Mouse (Mus musculus): ENCODE results near the gene Copb1.
"Not testable (repeated sequence)": the region's sequence is repeated elsewhere in the genome, so short reads cannot be mapped to it uniquely, and the experiment has no call there.

Gene Copb1

GRCm38 (mm10) chr7:114220433-114220832 lies 34.1 kb downstream of the Copb1 start:
- no peak for DNase-seq (ENCODE audit: low spot score in 2 of 2)

GRCm38 (mm10) chr7:114216908-114217307 lies 37.6 kb downstream of the Copb1 start:
- DNase-seq (ENCODE audit: low spot score in 2 of 2), result no peak

GRCm38 (mm10) chr7:114214385-114214784 lies 40.1 kb downstream of the Copb1 start:
- no peak for DNase-seq (ENCODE audit: low spot score in 2 of 2)

GRCm38 (mm10) chr7:114213537-114213936 lies 41.0 kb downstream of the Copb1 start:
- DNase-seq (ENCODE audit: low spot score in 2 of 2), result peak in 1 of 2 experiments; percentile 37

GRCm38 (mm10) chr7:114210618-114211017 lies 43.9 kb downstream of the Copb1 start:
- no peak for DNase-seq (ENCODE audit: low spot score in 2 of 2)

GRCm38 (mm10) chr7:114209841-114210240 lies 44.7 kb downstream of the Copb1 start:
- DNase-seq (ENCODE audit: low spot score in 2 of 2), result no peak

- DNase-seq (ENCODE audit: low spot score in 2 of 2), result no peak
These were observed 50.8 kb downstream of the Copb1 start for GRCm38 (mm10) chr7:114203491-114204359.

- DNase-seq (ENCODE audit: low spot score in 2 of 2), result no peak
These were observed 51.5 kb downstream of the Copb1 start for GRCm38 (mm10) chr7:114202972-114203404.

- no peak for DNase-seq (ENCODE audit: low spot score in 2 of 2)
These were observed 53.9 kb downstream of the Copb1 start for GRCm38 (mm10) chr7:114200651-114201050.

GRCm38 (mm10) chr7:114199428-114200110 lies 54.9 kb downstream of the Copb1 start:
- no peak for DNase-seq (ENCODE audit: low spot score in 2 of 2)

GRCm38 (mm10) chr7:114198252-114198651 lies 56.3 kb downstream of the Copb1 start:
- DNase-seq (ENCODE audit: low spot score in 2 of 2), result no peak

- DNase-seq (ENCODE audit: low spot score in 2 of 2), result not testable (repeated sequence)
These were observed 57.9 kb downstream of the Copb1 start for GRCm38 (mm10) chr7:114196588-114196987.

- not testable (repeated sequence) for DNase-seq (ENCODE audit: low spot score in 2 of 2)
These were observed 59.7 kb downstream of the Copb1 start for GRCm38 (mm10) chr7:114194788-114195187.

GRCm38 (mm10) chr7:114194224-114194623 lies 60.3 kb downstream of the Copb1 start:
- DNase-seq (ENCODE audit: low spot score in 2 of 2), result peak in 1 of 2 experiments; percentile 10

- DNase-seq (ENCODE audit: low spot score in 2 of 2), result peak; percentile 14 to 42
These were observed 61.0 kb downstream of the Copb1 start for GRCm38 (mm10) chr7:114193284-114194067.

- no peak for DNase-seq (ENCODE audit: low spot score in 2 of 2)
These were observed 61.9 kb downstream of the Copb1 start for GRCm38 (mm10) chr7:114192581-114192980.

GRCm38 (mm10) chr7:114183416-114183815 lies 71.1 kb downstream of the Copb1 start:
- no peak for DNase-seq (ENCODE audit: low spot score in 2 of 2)

GRCm38 (mm10) chr7:114182708-114183107 lies 71.8 kb downstream of the Copb1 start:
- no peak for DNase-seq (ENCODE audit: low spot score in 2 of 2)

GRCm38 (mm10) chr7:114181391-114181790 lies 73.1 kb downstream of the Copb1 start:
- DNase-seq (ENCODE audit: low spot score in 2 of 2), result peak; percentile 48

- no peak for DNase-seq (ENCODE audit: low spot score in 2 of 2)
These were observed 77.9 kb downstream of the Copb1 start for GRCm38 (mm10) chr7:114176588-114176987.

GRCm38 (mm10) chr7:114171354-114172097 lies 83.0 kb downstream of the Copb1 start:
- peak in 1 of 2 experiments; percentile 17 for DNase-seq (ENCODE audit: low spot score in 2 of 2)

Measured in spleen, postnatal 36 days (tissue).